Mouse (Mus musculus) stomach, embryonic 14.5 days (tissue): Measurements from ENCODE around the gene D430019H16Rik. TPM values are rescaled to one million over a fixed set of nuclear protein-coding genes. Genes with fewer than 3 reads are reported as not detected.

Experiments used
- ATAC-seq: fragments of 200-750 bp; cut with Nextera tagmentation; 2 replicates; pipeline ENCODE4 v1.8.0; 2017; ENCODE audit warnings: low read depth, moderate TSS enrichment; ENCODE audit not compliant: insufficient number of reproducible peaks, insufficient read depth, low FRiP score
- H3K27ac ChIP-seq: fragments of 300-500 bp; sonication (generic); 2 replicates; pipeline ENCODE4 v1.5.1; 2014; ENCODE audit warnings: mild to moderate bottlenecking, low read length, moderate library complexity, mixed read lengths
- H3K27me3 ChIP-seq: fragments of 300-500 bp; sonication (generic); 2 replicates; pipeline ENCODE4 v1.6.1; 2014; ENCODE audit warnings: low read length, control low read depth, mixed read lengths; ENCODE audit not compliant: control insufficient read depth, insufficient read depth
- H3K36me3 ChIP-seq: fragments of 300-500 bp; sonication (generic); 2 replicates; pipeline ENCODE4 v1.6.1; 2014; ENCODE audit warnings: mild to moderate bottlenecking, control low read depth, low read length, moderate library complexity, mixed read lengths; ENCODE audit not compliant: control insufficient read depth, insufficient read depth
- H3K4me1 ChIP-seq: fragments of 300-500 bp; sonication (generic); 2 replicates; pipeline ENCODE4 v1.6.1; 2014; ENCODE audit warnings: low read length, control low read depth, mixed read lengths; ENCODE audit not compliant: control insufficient read depth, insufficient read depth
- H3K4me2 ChIP-seq: fragments of 300-500 bp; sonication (generic); replicated peaks from 2 replicates; pipeline ENCODE4 v1.6.1; 2014; ENCODE audit warnings: low read depth, low read length, control low read depth
- H3K4me3 ChIP-seq: fragments of 300-500 bp; sonication (generic); 2 replicates; pipeline ENCODE4 v1.5.1; 2014; ENCODE audit warnings: low read depth, low read length, control low read depth
- H3K9ac ChIP-seq: fragments of 300-500 bp; sonication (generic); replicated peaks from 2 replicates; pipeline ENCODE4 v1.6.1; 2014; ENCODE audit warnings: low read depth, mild to moderate bottlenecking, control low read depth, low read length, moderate library complexity, mixed read lengths
- H3K9me3 ChIP-seq: fragments of 300-500 bp; sonication (generic); 2 replicates; pipeline ENCODE4 v1.6.1; 2016; ENCODE audit warnings: low read depth, low read length, control low read depth; ENCODE audit not compliant: control insufficient read depth
- WGBS: fragments of 180-500 bp; shearing (Covaris S2); extraction: QIAGEN DNeasy Blood & Tissue Kit; methylation state at CpG from one replicate; pipeline ENCODE4 v1.1.7; 2014; 5-methylcytosine and 5-hydroxymethylcytosine counted together
- polyA plus RNA-seq: library from polyadenylated mRNA; unstranded; fragments of >200 nt; fragmentation: Nextera tagmentation; extraction: Ambion mirVana; gene quantifications from 2 replicates; pipeline ENCODE4 v1.2.1, GENCODE M21; 2014

Gene D430019H16Rik
- polyA plus RNA-seq, 1 experiment from 2014 or later = 4.7 TPM

DNA sequence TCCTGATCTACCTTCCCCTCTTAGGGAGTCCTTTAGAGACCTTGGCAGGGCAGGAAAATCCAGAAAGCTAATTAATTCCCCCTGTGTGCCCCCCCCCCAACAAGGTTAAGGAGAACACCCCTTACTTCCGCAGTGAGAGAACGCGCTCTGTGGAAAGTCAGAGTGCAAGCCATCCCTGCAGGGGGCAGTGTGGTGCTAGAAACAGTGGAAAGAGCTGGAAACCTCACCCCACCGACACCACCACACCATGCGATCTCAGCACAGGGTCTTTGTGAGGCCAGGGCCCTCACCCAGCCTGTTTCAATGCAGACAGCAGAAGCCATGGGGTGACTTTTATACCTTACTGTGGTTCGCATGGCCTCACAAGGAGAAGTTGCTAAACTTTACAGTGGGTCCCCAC lies 44.2 kb downstream of the D430019H16Rik start:
- Histone ChIP-seq H3K9me3 (no peaks in the 10 kb centered on the region), H3K27ac (no peak overlapping the region), H3K9ac (no peak overlapping the region), H3K4me2 (no peak overlapping the region), H3K27me3 (no peaks in the 10 kb centered on the region), H3K4me1 (0 out of 2 replicates have a peak, but pooled peaks cover 3% of the 10 kb centered on the region), H3K36me3 (no peaks in the 10 kb centered on the region), H3K4me3 (no peak overlapping the region)
- 19% methylated on average over 6 of the region's 6 CpGs for WGBS
- ATAC-seq = peak; percentile 56; the same call in 1 of the 2 replicates

DNA sequence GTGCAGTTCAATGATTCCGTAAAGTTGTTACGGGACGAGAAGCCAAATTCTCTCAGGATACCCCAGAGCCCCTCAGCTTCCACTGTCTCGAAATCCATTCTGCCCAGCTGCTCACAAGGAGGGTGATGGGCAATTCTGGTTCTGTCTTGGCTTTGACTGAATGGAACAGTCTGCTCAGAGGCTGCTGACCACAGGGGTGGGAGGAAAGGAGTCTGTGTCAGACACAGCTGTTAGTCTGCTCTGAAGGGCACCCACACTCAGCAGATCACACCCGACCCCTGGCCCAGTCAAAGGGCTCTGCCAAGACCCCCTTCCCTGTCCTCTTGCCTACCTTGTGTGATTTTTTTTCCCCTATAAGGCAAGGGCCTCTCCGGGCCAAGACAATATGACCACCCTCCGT lies 44.8 kb downstream of the D430019H16Rik start:
- Histone ChIP-seq H3K27ac (no peak overlapping the region), H3K4me2 (no peak overlapping the region), H3K4me1 (0 out of 2 replicates have a peak, but pooled peaks cover 3% of the 10 kb centered on the region), H3K9me3 (no peaks in the 10 kb centered on the region), H3K27me3 (no peaks in the 10 kb centered on the region), H3K4me3 (no peak overlapping the region), H3K9ac (no peak overlapping the region), H3K36me3 (no peaks in the 10 kb centered on the region)
- WGBS = 77% methylated on average over 7 of the region's 7 CpGs
- no peak for ATAC-seq

DNA sequence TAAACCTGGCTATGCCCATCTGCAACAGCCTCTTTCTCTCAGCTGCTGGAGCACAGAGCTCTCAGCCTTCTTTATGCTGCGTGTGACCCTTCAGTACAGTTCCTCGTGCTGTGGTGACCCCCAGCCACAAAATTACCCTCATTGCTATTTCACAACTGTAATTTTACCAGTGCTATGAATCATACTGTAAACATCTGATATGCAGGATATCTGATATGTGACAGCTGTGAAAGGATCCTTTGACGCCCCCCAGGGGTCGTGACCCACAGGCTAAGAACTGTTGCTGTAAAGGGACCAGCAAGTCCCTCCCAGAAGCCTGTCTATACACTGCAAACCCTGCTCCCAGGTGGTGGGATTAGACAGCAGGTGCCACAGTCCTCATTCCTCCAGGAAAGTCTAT lies 45.2 kb downstream of the D430019H16Rik start:
- Histone ChIP-seq H3K27ac (no peak overlapping the region), H3K9ac (no peak overlapping the region), H3K27me3 (no peaks in the 10 kb centered on the region), H3K4me1 (0 out of 2 replicates have a peak, but pooled peaks cover 3% of the 10 kb centered on the region), H3K36me3 (no peaks in the 10 kb centered on the region), H3K4me2 (no peak overlapping the region), H3K4me3 (no peak overlapping the region), H3K9me3 (no peaks in the 10 kb centered on the region)
- ATAC-seq = no peak
- 34% methylated on average over 4 of the region's 4 CpGs for WGBS

DNA sequence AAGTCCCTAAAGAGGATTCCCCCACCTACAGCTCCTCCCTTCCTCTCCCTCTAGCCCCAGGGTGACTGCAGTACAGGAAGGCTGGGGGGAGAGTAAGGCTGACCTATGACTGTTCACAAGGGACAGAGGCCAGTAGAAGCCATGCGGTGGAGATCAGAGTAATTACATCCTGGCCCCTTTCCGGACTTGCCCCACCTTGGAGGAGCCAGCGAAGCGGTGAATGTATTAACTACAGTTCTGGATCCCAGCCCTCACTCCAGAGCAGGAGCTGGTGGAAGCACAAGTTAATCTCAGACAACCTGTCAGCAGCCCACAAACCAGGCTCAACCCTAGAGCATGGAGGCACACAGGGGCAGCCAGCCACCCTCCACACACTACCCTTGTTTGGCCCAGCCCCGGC lies 47.3 kb downstream of the D430019H16Rik start:
- no peak overlapping the region for H3K4me2 ChIP-seq
- no peaks in the 10 kb centered on the region for H3K9me3 ChIP-seq
- 68% methylated on average over 5 of the region's 5 CpGs for WGBS
- H3K27me3 ChIP-seq = no peaks in the 10 kb centered on the region
- H3K4me1 ChIP-seq = 0 out of 2 replicates have a peak, but pooled peaks cover 3% of the 10 kb centered on the region
- H3K27ac ChIP-seq = no peak overlapping the region; the same call in 1 of the 2 replicates
- no peak overlapping the region for H3K9ac ChIP-seq
- H3K4me3 ChIP-seq = no peak overlapping the region
- ATAC-seq = no peak
- no peaks in the 10 kb centered on the region for H3K36me3 ChIP-seq

DNA sequence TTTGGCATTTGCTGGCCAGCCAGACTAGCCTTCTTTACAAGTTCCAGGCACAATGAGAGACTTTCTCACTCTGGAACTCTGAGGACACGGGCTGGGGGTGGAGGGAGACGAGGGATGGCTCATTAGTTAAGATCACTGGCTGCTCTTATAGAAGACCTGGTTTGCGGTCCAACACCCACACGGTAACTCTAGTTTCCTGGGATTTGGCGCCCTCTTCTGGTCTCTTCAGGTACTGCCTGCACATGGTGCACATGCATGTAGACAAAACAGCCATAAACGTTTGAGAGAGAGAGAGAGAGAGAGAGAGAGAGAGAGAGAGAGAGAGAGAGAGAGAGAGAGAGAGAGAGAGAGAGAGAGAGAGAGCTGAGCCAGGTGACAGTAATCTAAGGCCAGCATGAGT lies 51.1 kb downstream of the D430019H16Rik start:
- WGBS = 69% methylated on average over 6 of the region's 6 CpGs

DNA sequence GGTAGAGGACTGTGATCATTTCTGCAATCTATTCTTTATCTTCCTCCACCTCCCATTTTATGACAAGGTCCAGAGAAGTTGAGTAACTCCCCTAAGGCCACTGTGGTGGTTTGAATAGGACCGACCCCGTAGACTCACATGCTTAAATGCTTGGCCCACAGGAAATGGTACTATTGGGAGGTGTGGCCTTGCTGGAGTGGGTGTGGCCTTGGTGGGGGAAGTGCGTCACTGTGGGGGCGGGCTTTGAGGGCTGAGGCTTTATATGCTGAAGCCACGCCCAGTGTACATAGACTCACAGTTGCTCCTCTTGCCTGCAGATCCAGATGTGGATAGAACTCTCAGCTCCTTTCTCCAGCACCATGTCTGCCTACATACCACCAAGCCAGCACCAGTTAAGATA lies 57.5 kb downstream of the D430019H16Rik start:
- no peak overlapping the region for H3K4me2 ChIP-seq

More for the DNA sequence above, 51.1 kb downstream of the D430019H16Rik start:
- Histone ChIP-seq H3K27ac (no peak overlapping the region), H3K4me3 (no peak overlapping the region), H3K9ac (no peak overlapping the region), H3K4me1 (no peaks in the 10 kb centered on the region), H3K27me3 (no peaks in the 10 kb centered on the region), H3K36me3 (no peaks in the 10 kb centered on the region), H3K4me2 (no peak overlapping the region), H3K9me3 (no peaks in the 10 kb centered on the region)
- ATAC-seq = no peak

DNA sequence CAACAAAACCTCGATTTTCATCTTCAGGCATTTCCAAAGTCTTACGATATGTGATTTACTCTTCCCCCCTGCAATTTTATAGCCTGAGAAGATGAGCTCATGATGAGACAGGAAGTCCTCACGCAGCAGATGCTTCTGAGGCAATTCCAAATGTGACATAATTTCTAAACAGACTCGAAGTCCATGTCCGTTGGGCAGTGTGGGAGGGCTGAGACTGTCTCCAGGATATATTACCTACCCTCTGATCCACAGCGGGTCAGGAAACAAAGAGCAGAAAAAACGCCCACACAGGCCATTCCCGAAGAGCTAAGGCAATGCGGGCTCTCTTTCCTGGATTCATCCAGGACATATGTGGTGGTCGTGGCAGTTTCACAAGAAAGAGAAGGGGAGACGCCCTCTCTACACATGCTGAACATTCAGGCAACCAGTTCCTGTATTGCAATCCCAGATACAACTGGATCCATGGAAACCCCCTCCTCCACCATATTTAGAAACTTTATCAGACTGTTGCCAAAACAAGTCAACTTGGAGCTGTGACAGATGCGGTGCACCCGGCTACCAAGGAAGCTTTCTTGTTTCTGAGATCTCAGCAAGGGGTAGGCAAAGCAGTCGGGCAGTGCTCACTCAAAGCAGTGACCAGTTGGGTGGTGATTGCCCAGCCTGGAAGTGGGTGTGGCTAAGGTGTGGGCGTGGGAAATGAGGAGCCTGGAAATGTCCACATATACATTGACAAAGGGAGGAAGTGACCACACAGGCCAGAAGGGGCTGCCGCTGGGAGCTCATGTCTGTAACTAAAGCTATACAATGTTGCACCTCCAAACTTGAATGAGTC lies 58.2 kb downstream of the D430019H16Rik start:
- H3K4me3 ChIP-seq = no peak overlapping the region
- no peak overlapping the region for H3K4me2 ChIP-seq
- H3K9me3 ChIP-seq = no peaks in the 10 kb centered on the region
- WGBS = 50% methylated on average over 16 of the region's 16 CpGs
- H3K36me3 ChIP-seq = no peaks in the 10 kb centered on the region
- ATAC-seq = peak; percentile 61; the same call in 1 of the 2 replicates
- H3K27ac ChIP-seq = peak overlapping the region; percentile 30; the same call in 1 of the 2 replicates
- no peaks in the 10 kb centered on the region for H3K27me3 ChIP-seq
- H3K4me1 ChIP-seq = 0 out of 2 replicates have a peak, but pooled peaks cover 7% of the 10 kb centered on the region
- H3K9ac ChIP-seq = no peak overlapping the region

More for the DNA sequence above, 57.5 kb downstream of the D430019H16Rik start:
- peak overlapping the region; percentile 30; the same call in 1 of the 2 replicates for H3K27ac ChIP-seq
- H3K9me3 ChIP-seq = no peaks in the 10 kb centered on the region
- H3K36me3 ChIP-seq = no peaks in the 10 kb centered on the region
- 0 out of 2 replicates have a peak, but pooled peaks cover 7% of the 10 kb centered on the region for H3K4me1 ChIP-seq
- H3K27me3 ChIP-seq = no peaks in the 10 kb centered on the region
- no peak overlapping the region for H3K9ac ChIP-seq
- ATAC-seq = no peak
- H3K4me3 ChIP-seq = no peak overlapping the region
- 87% methylated on average over 5 of the region's 5 CpGs for WGBS

DNA sequence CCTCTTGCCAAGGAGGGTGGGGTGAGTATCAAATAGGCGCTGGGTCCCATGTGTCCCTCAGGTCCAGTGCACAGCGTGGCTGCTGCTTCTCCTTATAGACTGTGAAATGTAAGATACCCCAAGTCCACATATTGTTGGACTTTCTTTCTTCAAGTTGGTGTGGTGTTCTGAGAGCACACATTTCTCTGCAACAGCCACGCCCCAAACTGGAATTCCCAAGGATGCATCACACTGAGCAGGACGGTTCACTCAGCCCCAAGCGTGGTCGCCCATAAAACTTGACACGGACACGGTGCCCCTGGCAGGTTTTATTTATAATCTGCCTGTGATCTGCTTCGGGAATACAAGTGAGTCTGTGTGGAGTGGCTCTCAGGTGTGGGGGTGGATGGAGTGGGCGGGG lies 60.5 kb downstream of the D430019H16Rik start:
- H3K4me3 ChIP-seq = no peak overlapping the region
- ATAC-seq = no peak
- H3K4me2 ChIP-seq = no peak overlapping the region
- WGBS = 67% methylated on average over 10 of the region's 10 CpGs
- no peaks in the 10 kb centered on the region for H3K27me3 ChIP-seq
- H3K9ac ChIP-seq = no peak overlapping the region
- no peaks in the 10 kb centered on the region for H3K36me3 ChIP-seq
- 0 out of 2 replicates have a peak, but pooled peaks cover 7% of the 10 kb centered on the region for H3K4me1 ChIP-seq
- no peaks in the 10 kb centered on the region for H3K9me3 ChIP-seq
- H3K27ac ChIP-seq = no peak overlapping the region
